16 mouse cellular contexts compared by ENCODE assay signal in the genomic region with DNA sequence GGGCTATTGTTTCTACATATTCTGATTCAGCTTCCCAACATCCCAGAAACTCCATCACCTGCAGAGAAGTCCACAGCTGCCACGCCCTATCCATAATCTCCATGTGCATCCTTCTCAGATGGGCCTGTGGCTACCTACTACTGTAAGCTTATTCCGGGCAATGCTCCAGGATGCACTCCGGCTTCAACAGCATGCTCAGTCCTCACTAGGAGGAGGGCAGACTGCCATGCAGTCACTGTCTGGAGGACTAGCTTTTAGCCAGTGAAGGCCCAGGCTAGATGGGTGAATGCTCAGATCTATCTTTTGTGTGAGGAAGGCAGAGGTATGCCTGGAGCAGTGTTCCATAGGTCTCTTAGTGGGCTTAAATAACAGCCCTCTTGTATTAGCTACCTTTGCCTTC.
"Had no signal": no experiment of that assay in that cellular context is flagged by ENCODE, and none has a peak within 500 bp of the region (broad histone marks: within the 10 kb centered on the region; RNA-seq: fewer than 3 reads in every experiment).

No protein-coding gene starts in this region.

- DNase-seq: heart, postnatal 10 days; heart, postnatal 14 days; heart, postnatal 36 days; heart, postnatal 4 days; kidney, adult 11 months; kidney, adult 18-20 months; kidney, adult 2 months; kidney, adult 8-10 months; kidney, adult 9 months; kidney, postnatal 10 days; kidney, postnatal 14 days; kidney, postnatal 25 days; kidney, postnatal 36 days; kidney, postnatal 4 days; layer of hippocampus, adult 9-11 months; layer of hippocampus, postnatal 36 days had no signal
